Mouse (Mus musculus): ENCODE data around the gene Cldn13.

- TF ChIP-seq CTCF (IDR thresholded peaks at IDR 0.05; ENCODE audit: extremely low read depth, insufficient read depth, insufficient read length, insufficient replicate concordance), result peak; percentile 56; the same call in 1 of the 2 replicates
- TF ChIP-seq POLR2A (IDR thresholded peaks at IDR 0.05; ENCODE audit: low read depth, low read length), result no peak
Observed at GRCm38 (mm10) chr5:134918071-134918832, 2.9 kb upstream of the Cldn13 start.

All from spleen, adult 2 months (tissue).